Mouse (Mus musculus): ENCODE data around the gene Atp5k. TPM values are rescaled to one million over a fixed set of nuclear protein-coding genes. Genes with fewer than 3 reads are reported as not detected.

Atp5k gene
- total and polyA plus RNA-seq, 2 experiments from 2014 or later, result 90.9 to 539 TPM

DNA sequence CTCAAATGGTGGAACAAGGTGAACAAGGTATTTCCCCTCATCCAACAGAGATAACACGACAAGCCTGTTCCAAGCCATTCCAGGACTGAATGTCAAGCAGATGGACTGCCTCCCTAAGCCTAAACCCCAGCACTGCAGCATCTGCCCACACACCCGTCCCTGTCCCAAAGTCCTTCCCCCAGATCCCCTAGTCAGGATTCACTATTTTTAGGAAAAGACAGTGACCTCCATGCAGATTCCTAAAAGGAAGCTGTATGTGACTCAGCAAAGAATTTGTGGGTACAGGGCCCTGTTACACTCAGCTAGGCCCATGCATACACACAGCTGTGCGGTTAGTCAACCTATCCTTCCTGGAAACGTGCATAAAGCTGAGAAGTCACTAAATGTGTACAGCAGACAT, 47.8 kb downstream of the Atp5k start:
- H3K27me3 ChIP-seq (ENCODE audit: insufficient read depth, low read length), result no peaks in the 10 kb centered on the region
- H3K4me2 ChIP-seq (ENCODE audit: low read depth, low read length, poor library complexity, severe bottlenecking), result no peak overlapping the region
- H3K9ac ChIP-seq (replicated peaks; ENCODE audit: low read length, poor library complexity, severe bottlenecking), result no peak overlapping the region
- no peak for TF ChIP-seq CTCF (IDR thresholded peaks at IDR 0.05)
- no peak for ATAC-seq (ENCODE audit: low FRiP score)
- no peaks in the 10 kb centered on the region for H3K4me1 ChIP-seq (ENCODE audit: insufficient read depth, low read length)
- no peaks in the 10 kb centered on the region for H3K36me3 ChIP-seq (ENCODE audit: insufficient read depth, low read length)
- no peaks in the 10 kb centered on the region for H3K9me3 ChIP-seq (ENCODE audit: low read length)
- no peak overlapping the region for H3K4me3 ChIP-seq (ENCODE audit: low read depth, low read length)
- 71% methylated on average over 4 of the region's 4 CpGs for WGBS
- no peak overlapping the region for H3K27ac ChIP-seq (ENCODE audit: low read depth, low read length)
- DNase-seq (ENCODE audit: low spot score), result no peak

DNA sequence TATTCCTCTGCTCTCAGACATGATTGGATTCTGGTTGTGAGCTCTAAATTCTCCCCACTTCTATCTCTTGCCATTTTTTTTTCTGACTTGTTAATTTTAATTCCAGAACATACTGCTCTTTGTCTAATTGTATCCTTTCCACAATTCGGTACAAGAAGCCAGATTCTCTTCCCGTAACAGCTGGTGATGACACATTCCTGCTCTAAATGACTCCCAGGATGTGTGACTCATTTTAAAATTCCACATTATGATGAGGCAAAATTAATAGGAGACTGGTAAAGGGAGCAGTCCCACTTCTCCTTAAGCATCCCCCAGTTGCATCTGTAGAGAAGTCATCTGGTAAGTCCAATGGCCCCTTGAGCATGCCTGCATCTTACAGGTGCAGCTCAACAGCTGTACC, 48.6 kb downstream of the Atp5k start:
- no peak overlapping the region for H3K9ac ChIP-seq (replicated peaks; ENCODE audit: low read length, poor library complexity, severe bottlenecking)
- no peak for DNase-seq (ENCODE audit: low spot score)
- no peaks in the 10 kb centered on the region for H3K27me3 ChIP-seq (ENCODE audit: insufficient read depth, low read length)
- TF ChIP-seq CTCF (IDR thresholded peaks at IDR 0.05), result no peak
- H3K4me2 ChIP-seq (ENCODE audit: low read depth, low read length, poor library complexity, severe bottlenecking), result no peak overlapping the region
- no peak overlapping the region for H3K4me3 ChIP-seq (ENCODE audit: low read depth, low read length)
- no peaks in the 10 kb centered on the region for H3K4me1 ChIP-seq (ENCODE audit: insufficient read depth, low read length)
- no peaks in the 10 kb centered on the region for H3K9me3 ChIP-seq (ENCODE audit: low read length)
- H3K27ac ChIP-seq (ENCODE audit: low read depth, low read length), result no peak overlapping the region
- WGBS, result 95% methylated on average over 2 of the region's 2 CpGs
- no peak for ATAC-seq (ENCODE audit: low FRiP score)
- no peaks in the 10 kb centered on the region for H3K36me3 ChIP-seq (ENCODE audit: insufficient read depth, low read length)

Other genes starting within 250 kb of the Atp5k start
- 35.1 and 45.7 TPM in 2 replicates for gene Dr1, start 165.6 kb downstream of the Atp5k start, total RNA-seq (2014; rRNA removed)
- gene Dr1, start 165.6 kb downstream of the Atp5k start, polyA plus RNA-seq (2015; fragmentation: Nextera tagmentation; extraction: Ambion mirVana), result 39.3 and 40.2 TPM in 2 replicates
- gene Pigg, start 121.8 kb downstream of the Atp5k start, total RNA-seq (2014; rRNA removed), result 6.5 and 6.8 TPM in 2 replicates
- 2.2 and 2.4 TPM in 2 replicates for gene Pigg, start 121.8 kb downstream of the Atp5k start, polyA plus RNA-seq (2015; fragmentation: Nextera tagmentation; extraction: Ambion mirVana)
- 96.8 and 116 TPM in 2 replicates for gene Gm42517, start 66.5 kb downstream of the Atp5k start, total RNA-seq (2014; rRNA removed)
- 4.6 and 5.7 TPM in 2 replicates for gene Gm42517, start 66.5 kb downstream of the Atp5k start, polyA plus RNA-seq (2015; fragmentation: Nextera tagmentation; extraction: Ambion mirVana)
- gene Pde6b, start 46.1 kb downstream of the Atp5k start, total RNA-seq (2014; rRNA removed), result not detected in 2 replicates
- 0.12 TPM in 1 of 2 replicates, not detected in the other for gene Pde6b, start 46.1 kb downstream of the Atp5k start, polyA plus RNA-seq (2015; fragmentation: Nextera tagmentation; extraction: Ambion mirVana)
- gene Mfsd7a, start 14.4 kb upstream of the Atp5k start, total RNA-seq (2014; rRNA removed), result 0.09 and 0.22 TPM in 2 replicates
- 0.14 TPM in 1 of 2 replicates, not detected in the other for gene Mfsd7a, start 14.4 kb upstream of the Atp5k start, polyA plus RNA-seq (2015; fragmentation: Nextera tagmentation; extraction: Ambion mirVana)
- 34.9 and 37.5 TPM in 2 replicates for gene Pcgf3, start 26.8 kb upstream of the Atp5k start, total RNA-seq (2014; rRNA removed)
- gene Pcgf3, start 26.8 kb upstream of the Atp5k start, polyA plus RNA-seq (2015; fragmentation: Nextera tagmentation; extraction: Ambion mirVana), result 14.5 and 17.6 TPM in 2 replicates
- 47.2 and 66.4 TPM in 2 replicates for gene Cplx1, start 115.6 kb upstream of the Atp5k start, total RNA-seq (2014; rRNA removed)
- 97.4 and 117 TPM in 2 replicates for gene Cplx1, start 115.6 kb upstream of the Atp5k start, polyA plus RNA-seq (2015; fragmentation: Nextera tagmentation; extraction: Ambion mirVana)
- gene Gak, start 195.3 kb upstream of the Atp5k start, total RNA-seq (2014; rRNA removed), result 76.7 and 77.1 TPM in 2 replicates
- 46.1 and 48.6 TPM in 2 replicates for gene Gak, start 195.3 kb upstream of the Atp5k start, polyA plus RNA-seq (2015; fragmentation: Nextera tagmentation; extraction: Ambion mirVana)
- 34.1 and 37.6 TPM in 2 replicates for gene Tmem175, start 195.3 kb upstream of the Atp5k start, total RNA-seq (2014; rRNA removed)
- gene Tmem175, start 195.3 kb upstream of the Atp5k start, polyA plus RNA-seq (2015; fragmentation: Nextera tagmentation; extraction: Ambion mirVana), result 34.2 and 41.4 TPM in 2 replicates
- 9.2 and 10.9 TPM in 2 replicates for gene Idua, start 225.9 kb upstream of the Atp5k start, total RNA-seq (2014; rRNA removed)
- gene Idua, start 225.9 kb upstream of the Atp5k start, polyA plus RNA-seq (2015; fragmentation: Nextera tagmentation; extraction: Ambion mirVana), result 8.8 and 9.8 TPM in 2 replicates
- gene Dgkq, start 235.2 kb upstream of the Atp5k start, total RNA-seq (2014; rRNA removed), result 45.4 and 51.8 TPM in 2 replicates
- gene Dgkq, start 235.2 kb upstream of the Atp5k start, polyA plus RNA-seq (2015; fragmentation: Nextera tagmentation; extraction: Ambion mirVana), result 23.5 and 23.7 TPM in 2 replicates
- gene Slc26a1, start 241.1 kb upstream of the Atp5k start, total RNA-seq (2014; rRNA removed), result 9.3 and 10.1 TPM in 2 replicates
- 4.2 and 5.3 TPM in 2 replicates for gene Slc26a1, start 241.1 kb upstream of the Atp5k start, polyA plus RNA-seq (2015; fragmentation: Nextera tagmentation; extraction: Ambion mirVana)

Data from midbrain, postnatal 0 days (tissue).